Mouse (Mus musculus): ENCODE data around the gene Pkdrej.

GRCm38 (mm10) chr15:85813428-85813827, 8.1 kb downstream of the Pkdrej start:
- TF ChIP-seq EP300 (IDR thresholded peaks at IDR 0.05; ENCODE audit: low read depth) (no peak), CTCF (IDR thresholded peaks at IDR 0.05; ENCODE audit: low read depth) (no peak)

Data from heart, postnatal 0 days (tissue).